ENCODE assay signal across 9 mouse cellular contexts in the genomic region with DNA sequence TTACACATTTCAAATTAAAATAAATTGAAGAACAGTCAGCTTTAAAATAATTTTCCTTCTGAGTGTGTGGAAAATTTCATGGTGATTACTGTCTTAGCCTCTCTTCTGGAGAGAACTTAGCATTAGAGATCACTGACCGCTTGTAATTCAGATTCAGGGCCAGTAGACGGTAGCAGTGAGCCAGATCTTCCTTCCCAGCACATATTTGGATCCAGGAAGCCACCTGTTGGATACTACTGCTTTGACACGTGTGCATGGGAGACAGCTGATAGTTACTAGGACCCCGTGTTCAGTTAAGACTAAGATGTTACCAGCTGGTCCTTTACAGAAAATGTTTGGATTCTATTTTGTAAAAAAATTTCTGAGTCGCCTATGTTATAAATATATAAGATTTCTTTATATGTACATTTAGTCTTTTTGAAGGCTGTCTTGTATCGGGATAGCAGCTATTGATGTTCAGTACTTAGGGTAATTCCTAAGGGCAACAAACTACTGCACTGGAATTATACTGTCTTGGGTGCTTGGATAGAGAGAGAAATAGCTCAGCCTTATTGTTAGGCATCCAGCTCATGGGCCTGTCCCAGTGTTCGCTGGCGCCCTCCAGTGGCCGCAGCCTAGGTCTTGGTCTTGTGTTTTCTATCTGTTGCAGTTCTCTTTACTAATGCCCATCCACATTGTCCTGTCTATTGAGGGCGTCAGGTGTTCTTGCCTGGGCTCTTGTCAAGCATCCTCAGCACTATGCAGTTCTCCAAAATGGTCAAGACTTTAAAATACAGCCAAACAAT.
A peak's percentile ranks its signal among the peaks of the same experiment; 100 is the strongest.
DNase-seq lines count a peak whose midpoint lies in the region; ATAC-seq and TF ChIP-seq lines count a peak whose summit lies in the region.
"Had no signal": no experiment of that assay in that cellular context is flagged by ENCODE, and none has a peak within 500 bp of the region (broad histone marks: within the 10 kb centered on the region; RNA-seq: fewer than 3 reads in every experiment).

No protein-coding gene starts in this region.

- H3K36me3 ChIP-seq in embryonic facial prominence, embryonic 10.5 days (replicated peaks): peaks cover 89% of the 10 kb centered on the region
- H3K36me3 ChIP-seq in kidney, embryonic 16.5 days (ENCODE audit: insufficient read depth, low read length): peaks cover 38% of the 10 kb centered on the region
- peaks cover 68% of the 10 kb centered on the region for H3K36me3 ChIP-seq in liver, adult 2 months (ENCODE audit: control insufficient read depth, insufficient read depth, low read length)
- peaks cover 58% of the 10 kb centered on the region for H3K36me3 ChIP-seq in myocyte (ENCODE audit: control insufficient read depth, insufficient read depth)
- H3K36me3 ChIP-seq in stomach, embryonic 14.5 days (ENCODE audit: control insufficient read depth, insufficient read depth, low read length): peaks cover 37% of the 10 kb centered on the region

- TF ChIP-seq POLR2A in liver, adult 2 months (IDR thresholded peaks at IDR 0.05; ENCODE audit: extremely low read depth, insufficient read depth, low read length): no peak
- TF ChIP-seq POLR2A in myocyte (IDR thresholded peaks at IDR 0.05; ENCODE audit: insufficient read length, low read depth): no peak

- 42% methylated on average over 10 of the region's 10 CpGs for WGBS in embryonic facial prominence, embryonic 10.5 days
- 44% methylated on average over 10 of the region's 10 CpGs for WGBS in kidney, embryonic 16.5 days
- 44% methylated on average over 10 of the region's 10 CpGs for WGBS in liver, adult 2 months
- 41% methylated on average over 10 of the region's 10 CpGs for WGBS in stomach, embryonic 14.5 days

- no peaks in the 10 kb centered on the region for H3K4me1 ChIP-seq in embryonic facial prominence, embryonic 10.5 days
- no peaks in the 10 kb centered on the region for H3K4me1 ChIP-seq in kidney, embryonic 16.5 days (ENCODE audit: insufficient read depth, low read length)
- no peaks in the 10 kb centered on the region for H3K4me1 ChIP-seq in liver, adult 2 months (ENCODE audit: control insufficient read depth, insufficient read depth, low read length)
- H3K4me1 ChIP-seq in stomach, embryonic 14.5 days (ENCODE audit: control insufficient read depth, insufficient read depth, low read length): no peaks in the 10 kb centered on the region

- peak; percentile 59; the same call in 1 of the 2 replicates for ATAC-seq in kidney, embryonic 16.5 days (ENCODE audit: low FRiP score, low TSS enrichment)
- ATAC-seq in stomach, embryonic 14.5 days (ENCODE audit: insufficient number of reproducible peaks, insufficient read depth, low FRiP score, low read depth): peak; percentile 28; the same call in 1 of the 2 replicates

- H3K79me2 ChIP-seq in liver, adult 2 months (ENCODE audit: control insufficient read depth, insufficient read depth, low read length): no peaks in the 10 kb centered on the region
- H3K79me2 ChIP-seq in myocyte (ENCODE audit: control insufficient read depth, insufficient read depth): no peaks in the 10 kb centered on the region

- no peak overlapping the region for H3K4me3 ChIP-seq in embryonic facial prominence, embryonic 10.5 days
- H3K4me3 ChIP-seq in kidney, embryonic 16.5 days (ENCODE audit: low read length): no peak overlapping the region
- H3K4me3 ChIP-seq in liver, adult 2 months (ENCODE audit: insufficient read depth, low read depth, low read length): no peak overlapping the region
- H3K4me3 ChIP-seq in myocyte: no peak overlapping the region
- H3K4me3 ChIP-seq in stomach, embryonic 14.5 days (ENCODE audit: low read depth, low read length): no peak overlapping the region
- H3K4me3 ChIP-seq: erythroblast, embryonic 14.5 days had no signal

- no peak overlapping the region for H3K27ac ChIP-seq in embryonic facial prominence, embryonic 10.5 days (replicated peaks)
- H3K27ac ChIP-seq in kidney, embryonic 16.5 days (ENCODE audit: low read length): no peak overlapping the region
- H3K27ac ChIP-seq in liver, adult 2 months (replicated peaks; ENCODE audit: insufficient read depth, low read depth, low read length): no peak overlapping the region
- H3K27ac ChIP-seq in stomach, embryonic 14.5 days (ENCODE audit: low read length): no peak overlapping the region

- H3K9ac ChIP-seq in kidney, embryonic 16.5 days (replicated peaks; ENCODE audit: low read length): no peak overlapping the region
- H3K9ac ChIP-seq in liver, adult 2 months (ENCODE audit: low read depth, low read length): no peak overlapping the region
- H3K9ac ChIP-seq in stomach, embryonic 14.5 days (replicated peaks; ENCODE audit: low read depth, low read length): no peak overlapping the region

- H3K4me2 ChIP-seq in kidney, embryonic 16.5 days (replicated peaks; ENCODE audit: low read depth, low read length): no peak overlapping the region
- no peak overlapping the region for H3K4me2 ChIP-seq in myocyte (ENCODE audit: low read depth)
- no peak overlapping the region for H3K4me2 ChIP-seq in stomach, embryonic 14.5 days (replicated peaks; ENCODE audit: low read depth, low read length)

- DNase-seq in A20 (ENCODE audit: low read depth, low spot score): peak; percentile 83
- peak; percentile 73 for DNase-seq in adrenal gland, adult 8-10 months
- peak; percentile 81 for DNase-seq in embryonic facial prominence, embryonic 10.5 days (ENCODE audit: low spot score)
- DNase-seq in heart, adult 18-20 months: peak; percentile 75 to 89
- DNase-seq in liver, adult 2 months (ENCODE audit: extremely low read depth, low read depth, low spot score): peak; percentile 58

- H3ac ChIP-seq in myocyte (ENCODE audit: control insufficient read depth, insufficient read length): no peak overlapping the region

- no peaks in the 10 kb centered on the region for H3K27me3 ChIP-seq in embryonic facial prominence, embryonic 10.5 days (replicated peaks; ENCODE audit: low read depth, poor library complexity, severe bottlenecking)
- H3K27me3 ChIP-seq in kidney, embryonic 16.5 days (ENCODE audit: insufficient read depth, low read length): no peaks in the 10 kb centered on the region
- H3K27me3 ChIP-seq in liver, adult 2 months (ENCODE audit: control insufficient read depth, insufficient read depth, low read length): no peaks in the 10 kb centered on the region
- no peaks in the 10 kb centered on the region for H3K27me3 ChIP-seq in myocyte (ENCODE audit: control insufficient read depth, insufficient read depth, insufficient read length)
- H3K27me3 ChIP-seq in stomach, embryonic 14.5 days (ENCODE audit: control insufficient read depth, insufficient read depth, low read length): no peaks in the 10 kb centered on the region

- TF ChIP-seq CTCF in liver, adult 2 months (IDR thresholded peaks at IDR 0.05; ENCODE audit: low read depth, low read length): peak; percentile 95

- no peaks in the 10 kb centered on the region for H3K9me3 ChIP-seq in embryonic facial prominence, embryonic 10.5 days
- H3K9me3 ChIP-seq in kidney, embryonic 16.5 days (ENCODE audit: low read length): no peaks in the 10 kb centered on the region
- no peaks in the 10 kb centered on the region for H3K9me3 ChIP-seq in stomach, embryonic 14.5 days (ENCODE audit: control insufficient read depth, low read depth, low read length)

TF ChIP-seq in myocyte, 11 proteins besides CTCF, POLR2A, EP300 and RAD21:
- no peak for TF ChIP-seq CEBPB (IDR thresholded peaks at IDR 0.05; ENCODE audit: insufficient read depth, poor library complexity, severe bottlenecking)
- peak; percentile 68 for TF ChIP-seq SRF (IDR thresholded peaks at IDR 0.05; ENCODE audit: control insufficient read depth, insufficient read length, low read depth)
- peak in 2 of 3 experiments; percentile 58 to 74 for TF ChIP-seq MYOD1 (IDR thresholded peaks at IDR 0.05; ENCODE audit: control insufficient read depth in 1 of 3, insufficient read length in 2 of 3, low read depth in 2 of 3)
- TF ChIP-seq MYOG (IDR thresholded peaks at IDR 0.05; ENCODE audit: control insufficient read depth in 1 of 3, insufficient read depth in 1 of 3, insufficient read length in 2 of 3, low read depth in 2 of 3): peak in 2 of 3 experiments; percentile 30 to 31
- TF ChIP-seq USF1 (IDR thresholded peaks at IDR 0.05; ENCODE audit: low read depth): no peak
